12 mouse cellular contexts compared by ENCODE assay signal in genomic region chr17:7461164-7461563, GRCm38 (mm10).
A peak's percentile ranks its signal among the peaks of the same experiment; 100 is the strongest.
DNase-seq lines count a peak whose midpoint lies in the region; ATAC-seq and TF ChIP-seq lines count a peak whose summit lies in the region.
"Had no signal": no experiment of that assay in that cellular context is flagged by ENCODE, and none has a peak within 500 bp of the region (broad histone marks: within the 10 kb centered on the region; RNA-seq: fewer than 3 reads in every experiment).

No protein-coding gene starts in this region.

- H3K36me3 ChIP-seq in forebrain, embryonic 11.5 days (ENCODE audit: control insufficient read depth, insufficient read depth, low read length) = no peaks in the 10 kb centered on the region
- H3K36me3 ChIP-seq in limb, embryonic 11.5 days (ENCODE audit: control insufficient read depth, insufficient read depth, low read length) = no peaks in the 10 kb centered on the region
- H3K36me3 ChIP-seq in neural tube, embryonic 12.5 days = no peaks in the 10 kb centered on the region
- H3K36me3 ChIP-seq: heart, embryonic 12.5 days; kidney, embryonic 15.5 days; stomach, embryonic 15.5 days had no signal

- H3K9me3 ChIP-seq in forebrain, embryonic 11.5 days (ENCODE audit: control insufficient read depth, low read length) = no peaks in the 10 kb centered on the region; the same call in 1 of the 2 replicates
- no peaks in the 10 kb centered on the region for H3K9me3 ChIP-seq in limb, embryonic 11.5 days (ENCODE audit: control insufficient read depth, low read length)
- H3K9me3 ChIP-seq in neural tube, embryonic 12.5 days = no peaks in the 10 kb centered on the region
- H3K9me3 ChIP-seq: kidney, embryonic 15.5 days; stomach, embryonic 15.5 days had no signal

- DNase-seq in heart, adult 11 months = peak; percentile 89
- no peak for DNase-seq in heart, adult 9 months (ENCODE audit: low spot score in 2 of 2)
- peak; percentile 69 for DNase-seq in forebrain, embryonic 11.5 days (ENCODE audit: low spot score)
- DNase-seq in limb, embryonic 11.5 days (ENCODE audit: low spot score) = peak; percentile 44
- DNase-seq in T-cell, adult 2 months (ENCODE audit: low spot score) = no peak
- DNase-seq in spleen, postnatal 4 days (ENCODE audit: low spot score in 2 of 2) = no peak
- no peak for DNase-seq in layer of hippocampus, adult 2 months (ENCODE audit: low spot score in 2 of 2)

- no peak overlapping the region for H3K9ac ChIP-seq in forebrain, embryonic 11.5 days (ENCODE audit: low read length)
- H3K9ac ChIP-seq in limb, embryonic 11.5 days (ENCODE audit: low read length) = no peak overlapping the region
- no peak overlapping the region for H3K9ac ChIP-seq in neural tube, embryonic 12.5 days
- H3K9ac ChIP-seq: heart, embryonic 12.5 days; kidney, embryonic 15.5 days; stomach, embryonic 15.5 days had no signal

- ATAC-seq in forebrain, embryonic 11.5 days (replicated peaks; ENCODE audit: low FRiP score) = peak; percentile 72; the same call in 1 of the 2 replicates
- ATAC-seq in limb, embryonic 11.5 days (ENCODE audit: insufficient number of reproducible peaks, low FRiP score, low TSS enrichment, low read depth) = peak; percentile 35; the same call in 1 of the 2 replicates
- ATAC-seq in neural tube, embryonic 12.5 days (ENCODE audit: low FRiP score, low read depth) = peak; percentile 61; the same call in 1 of the 2 replicates

- H3K4me1 ChIP-seq in forebrain, embryonic 11.5 days (replicated peaks; ENCODE audit: control insufficient read depth, insufficient read depth, low read length) = peaks cover 3% of the 10 kb centered on the region; the same call in 1 of the 2 replicates
- no peaks in the 10 kb centered on the region; the same call in 1 of the 2 replicates for H3K4me1 ChIP-seq in limb, embryonic 11.5 days (ENCODE audit: control insufficient read depth, insufficient read depth, low read length)
- no peaks in the 10 kb centered on the region for H3K4me1 ChIP-seq in neural tube, embryonic 12.5 days
- H3K4me1 ChIP-seq: kidney, embryonic 15.5 days; stomach, embryonic 15.5 days had no signal

- no peak for TF ChIP-seq CTCF in layer of hippocampus, adult 2 months (conservative IDR thresholded peaks at IDR 0.05)

- H3K27ac ChIP-seq in forebrain, embryonic 11.5 days (ENCODE audit: low read depth, low read length) = no peak overlapping the region
- no peak overlapping the region; the same call in 1 of the 2 replicates for H3K27ac ChIP-seq in limb, embryonic 11.5 days (replicated peaks; ENCODE audit: low read depth, low read length)
- no peak overlapping the region for H3K27ac ChIP-seq in neural tube, embryonic 12.5 days
- no peak overlapping the region for H3K27ac ChIP-seq in layer of hippocampus, adult 2 months
- H3K27ac ChIP-seq: kidney, embryonic 15.5 days; macrophage; stomach, embryonic 15.5 days had no signal

- H3K4me3 ChIP-seq in forebrain, embryonic 11.5 days (ENCODE audit: low read depth, low read length) = no peak overlapping the region
- H3K4me3 ChIP-seq in limb, embryonic 11.5 days (ENCODE audit: low read depth, low read length) = no peak overlapping the region
- no peak overlapping the region for H3K4me3 ChIP-seq in neural tube, embryonic 12.5 days
- no peak overlapping the region for H3K4me3 ChIP-seq in layer of hippocampus, adult 2 months
- H3K4me3 ChIP-seq: heart, embryonic 12.5 days; kidney, embryonic 15.5 days; stomach, embryonic 15.5 days had no signal

- no peak overlapping the region for H3K4me2 ChIP-seq in forebrain, embryonic 11.5 days (ENCODE audit: low read depth, low read length, severe bottlenecking)
- H3K4me2 ChIP-seq in limb, embryonic 11.5 days (ENCODE audit: low read depth, severe bottlenecking) = no peak overlapping the region
- no peak overlapping the region for H3K4me2 ChIP-seq in neural tube, embryonic 12.5 days (replicated peaks)
- H3K4me2 ChIP-seq: heart, embryonic 12.5 days; kidney, embryonic 15.5 days; stomach, embryonic 15.5 days had no signal

- H3K27me3 ChIP-seq in forebrain, embryonic 11.5 days (ENCODE audit: control insufficient read depth, insufficient read depth, low read length) = no peaks in the 10 kb centered on the region
- no peaks in the 10 kb centered on the region for H3K27me3 ChIP-seq in limb, embryonic 11.5 days (ENCODE audit: control insufficient read depth, insufficient read depth, low read length)
- H3K27me3 ChIP-seq in neural tube, embryonic 12.5 days (replicated peaks) = no peaks in the 10 kb centered on the region
- H3K27me3 ChIP-seq: heart, embryonic 12.5 days; kidney, embryonic 15.5 days; stomach, embryonic 15.5 days had no signal

- WGBS in forebrain, embryonic 11.5 days = 8% methylated on average over 6 of the region's 6 CpGs
- 56% methylated on average over 6 of the region's 6 CpGs for WGBS in limb, embryonic 11.5 days
- WGBS in neural tube, embryonic 12.5 days = 14% methylated on average over 6 of the region's 6 CpGs

Comparison
In these comparisons a context has a peak if more than half of its experiments do, and no peak if none do; other contexts are left out.
1. DNase-seq: peak in heart, adult 11 months (single experiment), forebrain, embryonic 11.5 days (single experiment) and limb, embryonic 11.5 days (single experiment); none in heart, adult 9 months (0 of 2), T-cell, adult 2 months (single experiment), spleen, postnatal 4 days (0 of 2) and layer of hippocampus, adult 2 months (0 of 2).
2. Peak in every context shown above with its lines, with median percentiles within 50 percentile points of each other: ATAC-seq.